Mouse (Mus musculus): ENCODE measurements around the gene Rhou.

DNA sequence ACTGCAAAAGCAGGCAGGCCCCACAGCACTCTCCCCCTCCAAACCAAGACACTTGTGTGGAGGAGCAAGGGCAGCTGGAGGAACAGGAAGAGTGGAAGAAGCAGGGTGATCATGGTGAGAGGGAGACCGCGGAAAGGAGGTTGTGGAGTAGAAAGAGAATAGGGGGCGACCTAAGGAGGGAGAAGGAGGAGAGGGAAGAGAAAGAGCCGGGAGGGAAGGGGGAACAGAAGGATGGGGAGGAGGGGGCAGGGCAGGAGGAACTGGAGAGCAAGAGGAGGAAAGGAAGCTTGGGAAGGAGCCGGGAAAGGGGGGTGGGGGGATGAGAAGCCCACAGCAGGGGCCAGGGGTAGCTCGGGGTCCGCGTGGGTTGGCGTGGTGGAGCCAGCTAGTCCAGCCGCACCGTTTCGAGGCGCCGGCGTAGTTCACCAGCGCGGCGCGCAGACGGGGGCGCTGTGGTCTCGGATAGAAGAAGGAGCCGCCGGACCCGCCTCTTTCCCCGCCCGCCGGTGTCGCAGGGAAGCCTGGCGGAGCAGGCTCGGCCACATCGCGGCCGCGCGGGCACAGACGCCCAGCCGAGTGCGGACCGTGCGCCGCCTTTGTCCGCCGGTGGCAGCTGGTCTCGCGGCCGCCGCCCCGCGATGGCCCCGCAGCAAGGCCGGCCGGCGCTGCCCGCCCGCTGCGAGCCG lies at the start of gene Rhou:
- TF ChIP-seq POLR2A (IDR thresholded peaks at IDR 0.05; ENCODE audit: low read depth, low read length) (peak; percentile 93), CTCF (IDR thresholded peaks at IDR 0.05; ENCODE audit: borderline replicate concordance, insufficient read depth, low read length) (peak; percentile 48; the same call in 1 of the 2 replicates)

All from embryonic fibroblast, embryonic 13.5 days (primary cell).